Mouse (Mus musculus) cerebellum, postnatal 36 days (tissue): ENCODE measurements around the gene Ctsf.
"Not testable (repeated sequence)": the region's sequence is repeated elsewhere in the genome, so short reads cannot be mapped to it uniquely, and the experiment has no call there.

Experiments used
- DNase-seq, 2 experiments: peaks; one replicate each; pipeline ENCODE4 v3.0.0; 2021 to 2022; ENCODE audit warnings: mixed read lengths in 2 of 2

Ctsf gene

DNA sequence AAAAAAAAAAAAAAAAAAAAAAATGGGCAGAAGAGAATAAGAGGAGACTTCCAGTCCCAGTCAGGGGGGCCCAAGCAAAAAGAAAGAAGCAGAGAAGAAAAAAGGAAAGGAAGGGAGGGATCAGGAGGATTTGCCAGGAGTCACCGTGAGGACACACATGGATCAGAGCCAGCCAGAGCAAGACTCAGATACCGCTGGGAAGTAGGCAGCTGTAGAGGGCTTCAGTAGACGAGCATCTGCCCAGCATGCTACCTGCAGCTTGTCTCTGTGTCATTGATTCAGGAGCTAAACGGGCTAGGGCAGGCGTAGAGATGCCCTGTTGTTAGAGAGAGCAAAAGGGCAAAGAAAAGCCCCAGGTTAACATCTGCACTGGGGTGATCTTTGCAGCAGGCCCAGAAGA, 4.6 kb upstream of the Ctsf start:
- DNase-seq = no peak

- no peak for DNase-seq
Measured at GRCm38 (mm10) chr19:4855470-4855820, 515 bp downstream of the Ctsf start.

- DNase-seq = no peak
Measured at GRCm38 (mm10) chr19:4855951-4856350, 1.0 kb downstream of the Ctsf start.

DNA sequence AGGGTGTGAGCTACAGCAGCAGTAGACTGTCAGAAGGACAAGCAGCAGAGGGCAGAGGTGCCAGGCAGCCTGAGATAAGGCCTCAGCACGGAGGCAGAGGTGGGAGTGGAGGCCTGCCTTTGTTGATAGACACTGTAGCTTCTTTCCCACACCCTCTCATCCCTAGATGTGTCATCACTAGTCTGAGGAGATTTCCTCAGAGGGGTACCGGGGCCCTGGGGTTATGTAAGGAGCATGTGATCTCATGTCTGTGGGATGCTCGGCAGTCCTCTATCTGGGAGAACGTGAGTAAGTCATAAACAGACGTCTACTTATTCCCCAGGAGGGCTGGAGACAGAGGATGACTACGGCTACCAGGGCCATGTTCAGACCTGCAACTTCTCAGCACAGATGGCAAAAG, 4.2 kb downstream of the Ctsf start:
- no peak for DNase-seq

- DNase-seq = no peak
Measured at GRCm38 (mm10) chr19:4863048-4863447, 8.1 kb downstream of the Ctsf start.

- no peak for DNase-seq
Measured at GRCm38 (mm10) chr19:4865147-4865546, 10.2 kb downstream of the Ctsf start.

GRCm38 (mm10) chr19:4874613-4875012, 19.7 kb downstream of the Ctsf start:
- not testable (repeated sequence) for DNase-seq

DNA sequence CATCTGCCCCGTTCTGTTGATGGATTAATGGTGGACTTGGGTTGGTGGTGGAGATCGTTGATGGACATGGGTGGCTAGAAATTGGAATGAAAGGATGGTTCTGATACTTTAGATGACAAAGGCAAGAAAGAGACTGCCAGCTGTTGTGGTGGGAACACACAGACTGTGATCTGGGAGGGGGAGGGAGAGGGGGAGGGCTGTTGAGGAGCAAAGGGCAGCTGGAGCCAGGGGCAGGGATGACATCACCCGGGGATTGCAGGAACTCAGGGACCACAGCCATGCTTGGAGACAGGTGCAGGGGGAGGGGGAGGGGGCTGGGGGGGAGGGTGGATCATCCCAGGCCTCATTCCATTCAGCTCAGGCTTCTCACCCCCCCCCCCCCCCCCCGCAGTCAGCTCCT, 21.3 kb downstream of the Ctsf start:
- DNase-seq = no peak

- DNase-seq = no peak
Measured at GRCm38 (mm10) chr19:4876755-4877154, 21.8 kb downstream of the Ctsf start.

- DNase-seq = peak in 1 of 2 experiments; percentile 22
Measured at GRCm38 (mm10) chr19:4877785-4878184, 22.9 kb downstream of the Ctsf start, which contains the start of gene Actn3. Actn3 (minus strand) TSS chr19:4877909.

GRCm38 (mm10) chr19:4878405-4879323, 23.7 kb downstream of the Ctsf start, which contains the start of gene Zdhhc24:
Zdhhc24 (plus strand) TSS chr19:4878668.
- peak; percentile 95 to 96 for DNase-seq

- no peak for DNase-seq
Measured at GRCm38 (mm10) chr19:4879324-4879703, 24.4 kb downstream of the Ctsf start.

- no peak for DNase-seq
Measured at GRCm38 (mm10) chr19:4883961-4884360, 29.0 kb downstream of the Ctsf start.

DNA sequence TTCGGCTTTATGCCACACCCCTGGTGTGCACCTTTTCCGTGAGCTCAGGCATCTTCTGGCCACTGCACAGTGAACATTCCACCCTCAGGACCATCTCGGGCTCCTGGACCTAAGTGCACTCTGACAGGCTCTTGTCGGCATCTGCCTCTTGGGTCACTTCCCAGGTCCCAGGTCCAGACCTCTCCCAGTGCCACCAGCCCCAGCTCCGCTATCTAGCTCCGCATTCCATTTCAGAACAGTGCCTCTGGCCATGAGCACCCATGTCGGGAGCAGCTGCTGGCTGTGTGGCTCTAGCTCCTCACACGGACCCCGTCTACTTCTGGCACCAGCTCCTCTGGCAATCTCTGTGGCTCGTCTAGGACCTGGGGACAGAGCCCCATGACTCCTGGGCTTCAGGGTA, 34.9 kb downstream of the Ctsf start:
- DNase-seq = no peak

- no peak for DNase-seq
Measured at GRCm38 (mm10) chr19:4891798-4892197, 36.9 kb downstream of the Ctsf start.

DNA sequence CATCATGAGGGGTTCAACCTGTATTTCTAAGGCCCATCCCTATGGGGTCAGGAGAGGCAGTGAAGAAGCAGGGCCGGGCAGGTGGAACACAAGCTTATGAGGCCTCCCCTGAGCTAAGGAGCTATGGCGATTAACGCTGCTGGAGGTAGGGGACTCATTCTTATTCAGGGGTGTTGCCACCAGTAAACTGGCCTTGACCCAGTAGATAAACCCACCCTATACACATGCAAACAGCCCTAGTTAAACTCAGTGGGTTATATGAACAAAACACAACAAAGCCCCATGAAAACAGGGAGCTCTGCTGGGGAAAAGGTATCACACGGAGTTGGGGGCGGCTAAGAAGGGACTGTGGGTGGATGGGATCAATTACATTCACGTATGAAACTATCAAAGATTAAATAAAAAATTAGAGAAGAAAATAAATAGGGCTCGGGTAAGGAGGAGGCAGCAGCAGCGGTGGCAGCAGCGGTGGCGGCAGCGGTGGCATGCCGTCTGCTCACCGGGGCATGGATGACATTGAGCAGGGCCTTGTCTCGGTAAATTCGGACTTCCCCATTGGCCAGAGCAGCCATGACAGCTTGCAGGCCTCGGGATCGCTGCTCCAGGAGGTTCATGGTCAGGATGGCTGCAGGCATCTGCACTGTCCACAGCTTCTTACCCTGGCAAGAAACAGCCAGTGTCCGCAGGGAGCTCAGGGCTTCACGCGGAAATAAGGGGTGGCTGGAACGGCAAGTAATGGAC, 42.0 kb downstream of the Ctsf start:
- DNase-seq = no peak

GRCm38 (mm10) chr19:4898972-4899371, 44.0 kb downstream of the Ctsf start:
- no peak for DNase-seq

GRCm38 (mm10) chr19:4899888-4900287, 45.0 kb downstream of the Ctsf start:
- DNase-seq = no peak

DNA sequence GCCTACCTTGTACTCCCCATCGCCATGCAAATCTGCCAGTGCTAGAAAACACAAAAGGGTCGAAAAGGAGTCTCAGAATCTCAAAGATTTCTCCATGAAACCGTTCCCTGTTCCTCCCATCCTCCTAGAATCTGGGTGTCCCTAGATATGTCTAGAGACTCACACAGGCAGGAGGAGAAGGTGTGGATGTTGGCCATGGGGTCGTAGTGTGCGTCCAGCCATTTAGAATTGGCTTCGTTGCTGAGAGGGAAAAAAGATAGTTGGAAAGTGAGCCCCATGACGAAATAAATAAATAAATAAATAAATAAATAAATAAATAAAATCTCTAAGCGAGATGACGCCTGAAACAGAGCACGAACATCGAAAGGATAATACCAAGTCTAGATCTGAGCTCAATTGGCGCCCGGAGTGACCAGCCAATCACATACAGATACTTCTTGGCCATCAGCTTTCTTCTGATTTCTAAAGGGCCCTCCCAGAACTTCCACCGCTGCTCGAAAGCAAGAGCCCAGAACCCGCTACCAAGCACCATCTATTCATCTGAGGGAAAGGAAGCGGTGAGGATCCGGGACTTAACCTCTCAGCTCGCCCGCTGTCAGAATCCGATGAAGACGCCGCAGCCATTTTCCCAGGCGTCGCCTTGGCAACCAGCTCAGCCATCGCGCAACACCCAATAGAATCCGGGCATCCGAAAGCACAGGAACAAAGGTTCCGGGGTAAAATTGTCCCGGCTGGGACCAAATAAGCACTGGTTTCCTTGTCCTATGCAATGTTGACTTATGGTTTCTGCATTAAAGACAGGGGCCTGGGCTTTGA, 51.3 kb downstream of the Ctsf start, which contains the start of gene Bbs1:
Bbs1 (minus strand) TSS at position 650 of the 816 bp plus-strand sequence.
- peak; percentile 75 to 84 for DNase-seq

GRCm38 (mm10) chr19:4908107-4908506, 53.2 kb downstream of the Ctsf start:
- peak in 1 of 2 experiments; percentile 31 for DNase-seq

- no peak for DNase-seq
Measured at GRCm38 (mm10) chr19:4909376-4909775, 54.4 kb downstream of the Ctsf start.
